Comparison of ENCODE assay signal across 1 mouse cellular context in genomic region chr11:98746855-98747693, GRCm38 (mm10).
TF ChIP-seq lines count a peak whose summit lies in the region.

No protein-coding gene starts in this region.

TF ChIP-seq in CH12.LX, 34 proteins besides CTCF, POLR2A, EP300 and RAD21:
- TF ChIP-seq PAX5 (IDR thresholded peaks at IDR 0.05; ENCODE audit: low read length), result no peak
- no peak for TF ChIP-seq HCFC1 (IDR thresholded peaks at IDR 0.05; ENCODE audit: low read depth, low read length)
- TF ChIP-seq NELFE (IDR thresholded peaks at IDR 0.05; ENCODE audit: low read depth, low read length), result no peak
- TF ChIP-seq CHD2 (IDR thresholded peaks at IDR 0.05; ENCODE audit: low read length), result no peak
- 0 out of 2 replicates have a peak, but pooled peaks have one; percentile 19 for TF ChIP-seq ELF1 (IDR thresholded peaks at IDR 0.05; ENCODE audit: low read depth, low read length)
- TF ChIP-seq MAZ (IDR thresholded peaks at IDR 0.05; ENCODE audit: low read depth, low read length), result no peak
- no peak for TF ChIP-seq USF2 (conservative IDR thresholded peaks at IDR 0.05; ENCODE audit: low read depth, low read length)
- TF ChIP-seq KAT2A (IDR thresholded peaks at IDR 0.05; ENCODE audit: insufficient replicate concordance, low read length), result no peak
- no peak for TF ChIP-seq UBTF (IDR thresholded peaks at IDR 0.05; ENCODE audit: low read depth, low read length)
- TF ChIP-seq BHLHE40 (IDR thresholded peaks at IDR 0.05; ENCODE audit: low read depth, low read length), result peak; percentile 91
- TF ChIP-seq ZNF384 (IDR thresholded peaks at IDR 0.05; ENCODE audit: low read depth, low read length), result no peak
- no peak for TF ChIP-seq USF1 (IDR thresholded peaks at IDR 0.05; ENCODE audit: low read depth, low read length)
- TF ChIP-seq MXI1 (IDR thresholded peaks at IDR 0.05; ENCODE audit: low read depth, low read length), result peak; percentile 77
- no peak for TF ChIP-seq MEF2A (IDR thresholded peaks at IDR 0.05; ENCODE audit: borderline replicate concordance, low read depth, low read length)
- no peak for TF ChIP-seq CHD1 (IDR thresholded peaks at IDR 0.05; ENCODE audit: low read depth, low read length)
- TF ChIP-seq ZMIZ1 (IDR thresholded peaks at IDR 0.05; ENCODE audit: low read depth, low read length), result no peak
- peak; percentile 62 for TF ChIP-seq MAX (IDR thresholded peaks at IDR 0.05; ENCODE audit: low read length)
- no peak for TF ChIP-seq ETS1 (conservative IDR thresholded peaks at IDR 0.05; ENCODE audit: low read depth, low read length)
- no peak for TF ChIP-seq SIN3A (IDR thresholded peaks at IDR 0.05; ENCODE audit: low read length)
- TF ChIP-seq NRF1 (IDR thresholded peaks at IDR 0.05; ENCODE audit: low read depth, low read length), result peak; percentile 85
- no peak for TF ChIP-seq E2F4 (IDR thresholded peaks at IDR 0.05; ENCODE audit: insufficient replicate concordance, low read depth, low read length)
- no peak for TF ChIP-seq SMC3 (IDR thresholded peaks at IDR 0.05; ENCODE audit: low read depth, low read length)
- no peak for TF ChIP-seq MAFK (IDR thresholded peaks at IDR 0.05; ENCODE audit: insufficient replicate concordance, low read length)
- no peak for TF ChIP-seq POLR2AphosphoS2 (IDR thresholded peaks at IDR 0.05; ENCODE audit: low read depth, low read length)
- TF ChIP-seq JUND (conservative IDR thresholded peaks at IDR 0.05; ENCODE audit: low read depth, low read length), result no peak
- 0 out of 2 replicates have a peak, but pooled peaks have one; percentile 51 for TF ChIP-seq MYC (IDR thresholded peaks at IDR 0.05; ENCODE audit: low read depth, low read length)
- TF ChIP-seq TBP (conservative IDR thresholded peaks at IDR 0.05; ENCODE audit: low read depth, low read length), result no peak
- no peak for TF ChIP-seq TCF12 (IDR thresholded peaks at IDR 0.05; ENCODE audit: low read depth, low read length)
- no peak for TF ChIP-seq ZC3H11A (IDR thresholded peaks at IDR 0.05; ENCODE audit: low read depth, low read length)
- no peak for TF ChIP-seq GABPA (IDR thresholded peaks at IDR 0.05; ENCODE audit: insufficient replicate concordance, low read depth, low read length)
- no peak for TF ChIP-seq IRF4 (IDR thresholded peaks at IDR 0.05; ENCODE audit: low read depth, low read length)
- no peak for TF ChIP-seq JUN (IDR thresholded peaks at IDR 0.05; ENCODE audit: insufficient read depth, low read depth, low read length)
- TF ChIP-seq ZKSCAN1 (IDR thresholded peaks at IDR 0.05; ENCODE audit: borderline replicate concordance, low read depth, low read length), result no peak
- TF ChIP-seq RCOR1 (conservative IDR thresholded peaks at IDR 0.05; ENCODE audit: low read depth, low read length), result no peak
